Mouse (Mus musculus) G1E (cell line): ENCODE measurements around the gene Trmt61a. TPM values are rescaled to one million over a fixed set of nuclear protein-coding genes. Genes with fewer than 3 reads are reported as not detected.

Experiments
- ATAC-seq: 2 replicates; pipeline ENCODE4 v1.8.0; 2016; ENCODE audit warnings: mild to moderate bottlenecking; ENCODE audit not compliant: insufficient number of reproducible peaks, poor library complexity, low FRiP score, severe bottlenecking; ENCODE audit errors: extremely low read depth
- DNase-seq: peaks from one replicate; pipeline ENCODE4 v3.0.0; 2012; ENCODE audit warnings: low spot score
- H3K27me3 ChIP-seq: 2 replicates; pipeline ENCODE4 v1.6.1; 2012; ENCODE audit warnings: mild to moderate bottlenecking, low read length, inconsistent platforms; ENCODE audit not compliant: insufficient read depth
- H3K36me3 ChIP-seq: replicated peaks from 2 replicates; pipeline ENCODE3; 2012; ENCODE audit warnings: mild to moderate bottlenecking, inconsistent platforms
- H3K4me1 ChIP-seq: 2 replicates; pipeline ENCODE4 v1.6.1; 2012; ENCODE audit warnings: low read depth, low read length, inconsistent platforms, mixed read lengths; ENCODE audit not compliant: insufficient read depth
- H3K4me3 ChIP-seq: 2 replicates; pipeline ENCODE4 v1.5.1; 2012; ENCODE audit warnings: low read depth, mild to moderate bottlenecking, inconsistent platforms, low read length, moderate library complexity, mixed read lengths
- H3K9me3 ChIP-seq: replicated peaks from 2 replicates; pipeline ENCODE4 v1.6.1; 2012; ENCODE audit warnings: inconsistent platforms
- CTCF ChIP-seq: IDR thresholded peaks from 2 replicates; pipeline ENCODE4 v1.5.1; 2012; ENCODE audit warnings: low read depth, low read length, inconsistent platforms, mixed read lengths
- GATA1 ChIP-seq: IDR thresholded peaks from 2 replicates; pipeline ENCODE4 v1.6.1; 2012; ENCODE audit warnings: borderline replicate concordance, low read length, inconsistent platforms, mixed read lengths
- GATA2 ChIP-seq: IDR thresholded peaks from 2 replicates; pipeline ENCODE4 v1.6.1; 2012; ENCODE audit warnings: low read depth, low read length, inconsistent platforms, borderline replicate concordance
- POLR2AphosphoS5 ChIP-seq: IDR thresholded peaks from 2 replicates; pipeline ENCODE4 v1.6.1; 2012; ENCODE audit warnings: low read depth, low read length, inconsistent platforms; ENCODE audit not compliant: insufficient replicate concordance
- TAL1 ChIP-seq: conservative IDR thresholded peaks from 2 replicates; pipeline ENCODE4 v1.6.1; 2012; ENCODE audit warnings: low read depth, low read length, inconsistent platforms, mixed read lengths
- polyA plus RNA-seq: library from polyadenylated mRNA; stranded (reverse); fragments of >175 nt; gene quantifications from 2 replicates; pipeline ENCODE4 v1.2.3, GENCODE M21; 2012
- total RNA-seq, 2 experiments: library from RNA; stranded (forward) in 1 of 2; stranded (reverse) in 1 of 2; fragments of 200-1000 nt in 1 of 2; fragments of >200 nt in 1 of 2; fragmentation: Nextera tagmentation in 1 of 2; gene quantifications; 2 replicates each; pipeline ENCODE4 v1.2.3; 2014 to 2017

The Trmt61a gene
- total and polyA plus RNA-seq, 3 experiments = 9.3 to 32.5 (median 11.1) TPM

GRCm38 (mm10) chr12:111731822-111732807 lies 54.2 kb downstream of the Trmt61a start:
- DNase-seq (peak; percentile 67), ATAC-seq (peak; percentile 72)
- Histone ChIP-seq H3K9me3 (no peaks in the 10 kb centered on the region), H3K27me3 (no peaks in the 10 kb centered on the region), H3K4me3 (peak overlapping the region; percentile 46; the same call in 1 of the 2 replicates), H3K36me3 (peaks cover 83% of the 10 kb centered on the region), H3K4me1 (peaks cover 14% of the 10 kb centered on the region)
- no peak for TF ChIP-seq GATA1
- peak; percentile 90 for TF ChIP-seq CTCF

GRCm38 (mm10) chr12:111732921-111733320 lies 55.0 kb downstream of the Trmt61a start:
- H3K27me3 ChIP-seq = no peaks in the 10 kb centered on the region
- H3K36me3 ChIP-seq = peaks cover 80% of the 10 kb centered on the region
- H3K9me3 ChIP-seq = no peaks in the 10 kb centered on the region
- DNase-seq = no peak
- H3K4me1 ChIP-seq = peaks cover 13% of the 10 kb centered on the region
- TF ChIP-seq TAL1 = no peak
- TF ChIP-seq GATA1 = no peak
- TF ChIP-seq GATA2 = no peak
- no peak for TF ChIP-seq CTCF
- TF ChIP-seq POLR2AphosphoS5 = no peak
- ATAC-seq = no peak
- no peak overlapping the region for H3K4me3 ChIP-seq

Other genes with a start within 250 kb of the Trmt61a start
- 82.1 and 94.7 TPM in 2 replicates for gene Tnfaip2, start 235.6 kb upstream of the Trmt61a start, total RNA-seq (2014; fragmentation: Nextera tagmentation)
- 83.6 and 101 TPM in 2 replicates for gene Tnfaip2, start 235.6 kb upstream of the Trmt61a start, total RNA-seq (2017)
- gene Tnfaip2, start 235.6 kb upstream of the Trmt61a start, polyA plus RNA-seq = 66.3 and 123 TPM in 2 replicates
- gene Gm266, start 192.3 kb upstream of the Trmt61a start, total RNA-seq (2014; fragmentation: Nextera tagmentation) = not detected in 2 replicates
- 0.11 TPM in 1 of 2 replicates, not detected in the other for gene Gm266, start 192.3 kb upstream of the Trmt61a start, total RNA-seq (2017)
- not detected in 2 replicates for gene Gm266, start 192.3 kb upstream of the Trmt61a start, polyA plus RNA-seq
- 512 and 637 TPM in 2 replicates for gene Eif5, start 140.1 kb upstream of the Trmt61a start, total RNA-seq (2014; fragmentation: Nextera tagmentation)
- 260 and 285 TPM in 2 replicates for gene Eif5, start 140.1 kb upstream of the Trmt61a start, total RNA-seq (2017)
- gene Eif5, start 140.1 kb upstream of the Trmt61a start, polyA plus RNA-seq = 107 and 121 TPM in 2 replicates
- gene Mark3, start 103.6 kb upstream of the Trmt61a start, total RNA-seq (2014; fragmentation: Nextera tagmentation) = 223 and 248 TPM in 2 replicates
- gene Mark3, start 103.6 kb upstream of the Trmt61a start, total RNA-seq (2017) = 142 and 145 TPM in 2 replicates
- 21.3 and 23.3 TPM in 2 replicates for gene Mark3, start 103.6 kb upstream of the Trmt61a start, polyA plus RNA-seq
- gene Ckb, start 5.8 kb upstream of the Trmt61a start, total RNA-seq (2014; fragmentation: Nextera tagmentation) = 0.83 TPM in 1 of 2 replicates, not detected in the other
- gene Ckb, start 5.8 kb upstream of the Trmt61a start, total RNA-seq (2017) = 0.11 TPM in 1 of 2 replicates, not detected in the other
- not detected in 2 replicates for gene Ckb, start 5.8 kb upstream of the Trmt61a start, polyA plus RNA-seq
- 32.4 and 37.4 TPM in 2 replicates for gene Bag5, start 35.2 kb downstream of the Trmt61a start, total RNA-seq (2014; fragmentation: Nextera tagmentation)
- gene Bag5, start 35.2 kb downstream of the Trmt61a start, total RNA-seq (2017) = 48.5 and 52.8 TPM in 2 replicates
- gene Bag5, start 35.2 kb downstream of the Trmt61a start, polyA plus RNA-seq = 18.2 and 20.3 TPM in 2 replicates
- gene Apopt1, start 35.2 kb downstream of the Trmt61a start, total RNA-seq (2014; fragmentation: Nextera tagmentation) = 109 and 121 TPM in 2 replicates
- 68.7 and 71.4 TPM in 2 replicates for gene Apopt1, start 35.2 kb downstream of the Trmt61a start, total RNA-seq (2017)
- 315 and 317 TPM in 2 replicates for gene Apopt1, start 35.2 kb downstream of the Trmt61a start, polyA plus RNA-seq
- gene Klc1, start 80.7 kb downstream of the Trmt61a start, total RNA-seq (2014; fragmentation: Nextera tagmentation) = 53.9 and 57.2 TPM in 2 replicates
- 68.2 and 70.6 TPM in 2 replicates for gene Klc1, start 80.7 kb downstream of the Trmt61a start, total RNA-seq (2017)
- gene Klc1, start 80.7 kb downstream of the Trmt61a start, polyA plus RNA-seq = 65.0 and 68.9 TPM in 2 replicates
- 18.3 and 26.0 TPM in 2 replicates for gene Xrcc3, start 135.8 kb downstream of the Trmt61a start, total RNA-seq (2014; fragmentation: Nextera tagmentation)
- gene Xrcc3, start 135.8 kb downstream of the Trmt61a start, total RNA-seq (2017) = 10.8 and 16.1 TPM in 2 replicates
- gene Xrcc3, start 135.8 kb downstream of the Trmt61a start, polyA plus RNA-seq = 13.5 and 21.7 TPM in 2 replicates
- gene Zfyve21, start 136.1 kb downstream of the Trmt61a start, total RNA-seq (2014; fragmentation: Nextera tagmentation) = 13.8 and 21.1 TPM in 2 replicates
- 32.5 and 33.9 TPM in 2 replicates for gene Zfyve21, start 136.1 kb downstream of the Trmt61a start, total RNA-seq (2017)
- gene Zfyve21, start 136.1 kb downstream of the Trmt61a start, polyA plus RNA-seq = 13.9 and 14.8 TPM in 2 replicates
- 41.7 and 51.5 TPM in 2 replicates for gene Ppp1r13b, start 230.0 kb downstream of the Trmt61a start, total RNA-seq (2014; fragmentation: Nextera tagmentation)
- 16.4 and 19.7 TPM in 2 replicates for gene Ppp1r13b, start 230.0 kb downstream of the Trmt61a start, total RNA-seq (2017)
- 27.8 and 28.1 TPM in 2 replicates for gene Ppp1r13b, start 230.0 kb downstream of the Trmt61a start, polyA plus RNA-seq